Mouse (Mus musculus) left cerebral cortex, adult 9 months (tissue): ENCODE data around the gene Tmem26.
"Not testable (repeated sequence)": the region's sequence is repeated elsewhere in the genome, so short reads cannot be mapped to it uniquely, and the experiment has no call there.

Experiments used
- DNase-seq, 2 experiments: peaks; one replicate each; pipeline ENCODE4 v3.0.0; 2022; ENCODE audit warnings: low spot score in 2 of 2

Tmem26 gene

GRCm38 (mm10) chr10:68723568-68724360 is at the start of gene Tmem26:
Gene Tmem26 (plus strand): TSS chr10:68723646.
- DNase-seq: no peak

- no peak for DNase-seq
Measured at GRCm38 (mm10) chr10:68678678-68679077, 44.8 kb upstream of the Tmem26 start.

- no peak for DNase-seq
Measured at GRCm38 (mm10) chr10:68681233-68681632, 42.2 kb upstream of the Tmem26 start.

- DNase-seq: no peak
Measured at GRCm38 (mm10) chr10:68685510-68685909, 37.9 kb upstream of the Tmem26 start.

GRCm38 (mm10) chr10:68691116-68691515 is 32.3 kb upstream of the Tmem26 start:
- DNase-seq: no peak

- DNase-seq: no peak
Measured at GRCm38 (mm10) chr10:68692401-68692800, 31.0 kb upstream of the Tmem26 start.

GRCm38 (mm10) chr10:68695760-68696336 is 27.6 kb upstream of the Tmem26 start:
- no peak for DNase-seq

GRCm38 (mm10) chr10:68704268-68704667 is 19.2 kb upstream of the Tmem26 start:
- DNase-seq: no peak

- DNase-seq: no peak
Measured at GRCm38 (mm10) chr10:68705471-68706036, 17.9 kb upstream of the Tmem26 start.

- no peak for DNase-seq
Measured at GRCm38 (mm10) chr10:68707014-68707852, 16.2 kb upstream of the Tmem26 start.

GRCm38 (mm10) chr10:68712926-68713325 is 10.5 kb upstream of the Tmem26 start:
- no peak for DNase-seq

- DNase-seq: no peak
Measured at GRCm38 (mm10) chr10:68714302-68714701, 9.1 kb upstream of the Tmem26 start.

GRCm38 (mm10) chr10:68715396-68715795 is 8.1 kb upstream of the Tmem26 start:
- no peak for DNase-seq

- no peak for DNase-seq
Measured at GRCm38 (mm10) chr10:68718375-68718774, 5.1 kb upstream of the Tmem26 start.

- no peak for DNase-seq
Measured at GRCm38 (mm10) chr10:68720887-68721400, 2.5 kb upstream of the Tmem26 start.

GRCm38 (mm10) chr10:68723015-68723414 is 431 bp upstream of the Tmem26 start:
- no peak for DNase-seq

- DNase-seq: no peak
Measured at GRCm38 (mm10) chr10:68724361-68724720, 895 bp downstream of the Tmem26 start.

GRCm38 (mm10) chr10:68727464-68727863 is 4.0 kb downstream of the Tmem26 start:
- peak in 1 of 2 experiments; percentile 13 for DNase-seq

GRCm38 (mm10) chr10:68735621-68736020 is 12.2 kb downstream of the Tmem26 start:
- no peak for DNase-seq

GRCm38 (mm10) chr10:68737391-68737790 is 13.9 kb downstream of the Tmem26 start:
- DNase-seq: no peak

GRCm38 (mm10) chr10:68738981-68739380 is 15.5 kb downstream of the Tmem26 start:
- not testable (repeated sequence) for DNase-seq

GRCm38 (mm10) chr10:68740251-68740650 is 16.8 kb downstream of the Tmem26 start:
- no peak for DNase-seq
